In the genomic region with DNA sequence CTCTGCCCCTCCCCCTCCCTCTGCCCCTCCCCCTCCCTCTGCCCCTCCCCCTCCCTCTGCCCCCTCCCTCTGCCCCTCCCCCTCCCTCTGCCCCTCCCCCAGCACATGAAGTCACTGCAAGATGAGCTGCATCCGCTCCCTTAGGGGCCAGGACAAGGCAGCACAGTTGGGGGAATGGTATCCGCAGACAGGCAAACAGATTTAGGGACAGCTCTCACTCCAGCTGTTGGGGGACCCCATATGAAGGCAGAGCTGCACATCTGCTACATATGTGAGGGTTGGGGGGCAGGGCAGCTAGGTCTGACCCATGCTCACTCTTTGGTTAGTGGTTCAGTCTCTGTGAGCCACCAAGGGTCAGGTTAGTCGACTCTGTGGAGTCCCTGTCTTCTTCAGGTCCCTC, we compare ENCODE assay signal across 24 mouse cellular contexts. TPM values are rescaled to one million over a fixed set of nuclear protein-coding genes. Genes with fewer than 3 reads are reported as not detected.
DNase-seq lines count a peak whose midpoint lies in the region; ATAC-seq and TF ChIP-seq lines count a peak whose summit lies in the region.
"Had no signal": no experiment of that assay in that cellular context is flagged by ENCODE, and none has a peak within 500 bp of the region (broad histone marks: within the 10 kb centered on the region; RNA-seq: fewer than 3 reads in every experiment).

No protein-coding gene starts in this region.

- H3K27ac ChIP-seq in heart, adult 2 months, result no peak overlapping the region
- H3K27ac ChIP-seq in limb, embryonic 10.5 days, result peak overlapping the region; percentile 21; the same call in 1 of the 2 replicates
- no peak overlapping the region for H3K27ac ChIP-seq in intestine, postnatal 0 days (ENCODE audit: low read depth, low read length)
- no peak overlapping the region for H3K27ac ChIP-seq in liver, embryonic 11.5 days (ENCODE audit: low read depth, low read length)
- H3K27ac ChIP-seq: forebrain, embryonic 12.5 days; heart, embryonic 13.5 days; hindbrain, embryonic 12.5 days; hindbrain, postnatal 0 days had no signal

- H3K36me3 ChIP-seq in heart, adult 2 months (ENCODE audit: control insufficient read depth, insufficient read depth, low read length), result no peaks in the 10 kb centered on the region
- H3K36me3 ChIP-seq in limb, embryonic 10.5 days, result no peaks in the 10 kb centered on the region
- H3K36me3 ChIP-seq in intestine, postnatal 0 days (ENCODE audit: control insufficient read depth, insufficient read depth), result no peaks in the 10 kb centered on the region
- H3K36me3 ChIP-seq in liver, embryonic 11.5 days (ENCODE audit: control insufficient read depth, insufficient read depth, low read length), result no peaks in the 10 kb centered on the region
- H3K36me3 ChIP-seq: forebrain, embryonic 12.5 days; heart, embryonic 13.5 days; hindbrain, embryonic 12.5 days had no signal

- H3K9me3 ChIP-seq in limb, embryonic 10.5 days (replicated peaks), result no peaks in the 10 kb centered on the region
- no peaks in the 10 kb centered on the region for H3K9me3 ChIP-seq in intestine, postnatal 0 days (ENCODE audit: control insufficient read depth)
- H3K9me3 ChIP-seq in liver, embryonic 11.5 days (ENCODE audit: control insufficient read depth, low read length), result no peaks in the 10 kb centered on the region
- H3K9me3 ChIP-seq: forebrain, embryonic 12.5 days; heart, embryonic 13.5 days; hindbrain, embryonic 12.5 days had no signal

- intact Hi-C loops in heart, adult 2 months (cut with DNase I), result no loop called here

- DNase-seq in heart, adult 11 months, result peak; percentile 51
- no peak for DNase-seq in heart, adult 2 months
- peak; percentile 21 for DNase-seq in thymus, postnatal 4 days
- no peak for DNase-seq in thymus, postnatal 10 days (ENCODE audit: low spot score in 2 of 2)
- DNase-seq in limb, embryonic 10.5 days (ENCODE audit: low spot score), result no peak
- DNase-seq in liver, embryonic 11.5 days (ENCODE audit: low spot score), result no peak
- DNase-seq: adrenal gland, adult 2 months; adrenal gland, postnatal 25 days; cerebellum, adult 18-20 months; cerebellum, adult 9-11 months; cerebellum, postnatal 36 days; forebrain, postnatal 0 days; gastrocnemius, postnatal 14 days; heart, postnatal 36 days had no signal

- TF ChIP-seq CTCF in heart, adult 2 months (IDR thresholded peaks at IDR 0.05), result no peak
- TF ChIP-seq CTCF in intestine, postnatal 0 days (IDR thresholded peaks at IDR 0.05; ENCODE audit: low read depth), result no peak

- 63% methylated on average over 3 of the region's 3 CpGs for WGBS in heart, adult 2 months
- 59% methylated on average over 3 of the region's 3 CpGs for WGBS in limb, embryonic 10.5 days
- WGBS in intestine, postnatal 0 days, result 78% methylated on average over 3 of the region's 3 CpGs
- WGBS in liver, embryonic 11.5 days, result 58% methylated on average over 3 of the region's 3 CpGs

- TF ChIP-seq POLR2A in heart, adult 2 months (IDR thresholded peaks at IDR 0.05; ENCODE audit: insufficient read depth, low read depth, low read length), result no peak

- no peak for ATAC-seq in intestine, postnatal 0 days
- no peak; the same call in 1 of the 2 replicates for ATAC-seq in liver, embryonic 11.5 days (replicated peaks; ENCODE audit: low FRiP score)
- ATAC-seq: forebrain, postnatal 0 days; hindbrain, postnatal 0 days had no signal

- H3K9ac ChIP-seq in heart, adult 2 months (ENCODE audit: low read depth, low read length), result no peak overlapping the region
- H3K9ac ChIP-seq in intestine, postnatal 0 days (ENCODE audit: low read depth, low read length), result no peak overlapping the region
- no peak overlapping the region for H3K9ac ChIP-seq in liver, embryonic 11.5 days (ENCODE audit: low read depth, low read length)
- H3K9ac ChIP-seq: forebrain, embryonic 12.5 days; forebrain, postnatal 0 days; heart, embryonic 13.5 days; hindbrain, embryonic 12.5 days had no signal

- TF ChIP-seq EP300 in heart, adult 2 months (IDR thresholded peaks at IDR 0.05; ENCODE audit: insufficient read depth, low read depth, low read length), result no peak

- H3K4me2 ChIP-seq in intestine, postnatal 0 days (replicated peaks; ENCODE audit: low read depth), result no peak overlapping the region
- H3K4me2 ChIP-seq in liver, embryonic 11.5 days, result no peak overlapping the region
- H3K4me2 ChIP-seq: forebrain, embryonic 12.5 days; heart, embryonic 13.5 days; hindbrain, embryonic 12.5 days had no signal

- no peaks in the 10 kb centered on the region for H3K79me2 ChIP-seq in heart, adult 2 months (replicated peaks; ENCODE audit: control insufficient read depth, insufficient read depth, low read length)

- no peak overlapping the region for H3K4me3 ChIP-seq in heart, adult 2 months
- no peak overlapping the region for H3K4me3 ChIP-seq in limb, embryonic 10.5 days
- H3K4me3 ChIP-seq in intestine, postnatal 0 days (ENCODE audit: low read depth, low read length), result no peak overlapping the region
- no peak overlapping the region for H3K4me3 ChIP-seq in liver, embryonic 11.5 days (ENCODE audit: low read depth, low read length)
- H3K4me3 ChIP-seq: forebrain, embryonic 12.5 days; heart, embryonic 13.5 days; hindbrain, embryonic 12.5 days had no signal

- no peaks in the 10 kb centered on the region for H3K27me3 ChIP-seq in heart, adult 2 months (ENCODE audit: control insufficient read depth, insufficient read depth, low read length)
- no peaks in the 10 kb centered on the region for H3K27me3 ChIP-seq in limb, embryonic 10.5 days (ENCODE audit: low read depth, poor library complexity, severe bottlenecking)
- H3K27me3 ChIP-seq in intestine, postnatal 0 days (replicated peaks; ENCODE audit: control insufficient read depth, insufficient read depth, low read length), result no peaks in the 10 kb centered on the region
- no peaks in the 10 kb centered on the region for H3K27me3 ChIP-seq in liver, embryonic 11.5 days (replicated peaks; ENCODE audit: control insufficient read depth, insufficient read depth, low read length)
- H3K27me3 ChIP-seq: forebrain, embryonic 12.5 days; heart, embryonic 13.5 days; hindbrain, embryonic 12.5 days had no signal

- no peaks in the 10 kb centered on the region for H3K4me1 ChIP-seq in heart, adult 2 months (ENCODE audit: control insufficient read depth, insufficient read depth, low read length)
- peaks cover 25% of the 10 kb centered on the region for H3K4me1 ChIP-seq in limb, embryonic 10.5 days
- no peaks in the 10 kb centered on the region for H3K4me1 ChIP-seq in intestine, postnatal 0 days (replicated peaks; ENCODE audit: control insufficient read depth, insufficient read depth, low read length)
- no peaks in the 10 kb centered on the region for H3K4me1 ChIP-seq in liver, embryonic 11.5 days (replicated peaks; ENCODE audit: control insufficient read depth, insufficient read depth, low read length)
- H3K4me1 ChIP-seq: hindbrain, embryonic 12.5 days had no signal

RNA-seq across cellular contexts. Expression of gene Esm1, which starts 10.1 kb away (rescaled TPM):
- under 1 TPM; 0.34 to 0.94 TPM for total RNA-seq in heart, adult 2 months (2021)
- 0.53 and 1.4 TPM in 2 replicates for polyA plus RNA-seq in heart, adult 2 months (2012; rRNA removed)
- 2.9 and 4.2 TPM in 2 replicates for polyA plus RNA-seq in limb, embryonic 10.5 days (2016; fragmentation: Nextera tagmentation; extraction: Ambion mirVana)
- polyA plus RNA-seq in intestine, postnatal 0 days (2015; fragmentation: Nextera tagmentation; extraction: Ambion mirVana), result 3.4 and 3.6 TPM in 2 replicates
- polyA plus RNA-seq in liver, embryonic 11.5 days (2014; fragmentation: Nextera tagmentation; extraction: Ambion mirVana), result 3.3 and 3.7 TPM in 2 replicates
- total RNA-seq: ES-E14 had no signal

RNA-seq across cellular contexts. Expression of gene Gzmk, which starts 26.4 kb away (rescaled TPM):
- total RNA-seq in heart, adult 2 months (2021), result not detected
- not detected in 2 replicates for polyA plus RNA-seq in heart, adult 2 months (2012; rRNA removed)
- polyA plus RNA-seq in limb, embryonic 10.5 days (2016; fragmentation: Nextera tagmentation; extraction: Ambion mirVana), result not detected in 2 replicates
- not detected in 2 replicates for polyA plus RNA-seq in intestine, postnatal 0 days (2015; fragmentation: Nextera tagmentation; extraction: Ambion mirVana)
- polyA plus RNA-seq in liver, embryonic 11.5 days (2014; fragmentation: Nextera tagmentation; extraction: Ambion mirVana), result not detected in 2 replicates
- total RNA-seq: adrenal gland, adult 2 months; adrenal gland, postnatal 25 days; ES-E14; forebrain, postnatal 0 days; gastrocnemius, adult 18-20 months; gastrocnemius, postnatal 14 days; heart, postnatal 36 days; hindbrain, postnatal 0 days had no signal
- polyA plus RNA-seq: adrenal gland, adult 2 months; forebrain, embryonic 12.5 days; forebrain, postnatal 0 days; gonadal fat pad, adult 2 months; heart, embryonic 13.5 days; heart, postnatal 0 days; hindbrain, embryonic 12.5 days; hindbrain, postnatal 0 days; intestine, embryonic 14.5 days had no signal

Comparison
In these comparisons a context has a peak if more than half of its experiments do, and no peak if none do; other contexts are left out.
1. DNase-seq: peak in heart, adult 11 months (single experiment) and thymus, postnatal 4 days (single experiment); none in heart, adult 2 months (0 of 2), thymus, postnatal 10 days (0 of 2), limb, embryonic 10.5 days (single experiment) and liver, embryonic 11.5 days (single experiment).